Mouse (Mus musculus) liver, embryonic 16.5 days (tissue): Measurements from ENCODE around the gene Itga9. TPM values are rescaled to one million over a fixed set of nuclear protein-coding genes. Genes with fewer than 3 reads are reported as not detected.

ENCODE experiments used
- ATAC-seq: fragments of 200-750 bp; cut with Nextera tagmentation; 2 replicates; pipeline ENCODE4 v1.8.0; 2017; ENCODE audit warnings: low read depth, mild to moderate bottlenecking, moderate number of reproducible peaks, moderate library complexity
- H3K27ac ChIP-seq: fragments of 300-500 bp; sonication (generic); 2 replicates; pipeline ENCODE4 v1.5.1; 2014; ENCODE audit warnings: mild to moderate bottlenecking, low read length
- H3K27me3 ChIP-seq: fragments of 300-500 bp; sonication (generic); 2 replicates; pipeline ENCODE4 v1.6.1; 2014; ENCODE audit warnings: low read depth, low read length, mixed read lengths; ENCODE audit not compliant: control insufficient read depth, insufficient read depth
- H3K36me3 ChIP-seq: fragments of 300-500 bp; sonication (generic); 2 replicates; pipeline ENCODE4 v1.6.1; 2014; ENCODE audit warnings: mild to moderate bottlenecking; ENCODE audit not compliant: control insufficient read depth, insufficient read depth
- H3K4me1 ChIP-seq: fragments of 300-500 bp; sonication (generic); 2 replicates; pipeline ENCODE4 v1.6.1; 2014; ENCODE audit warnings: low read depth, low read length, mixed read lengths; ENCODE audit not compliant: control insufficient read depth
- H3K4me2 ChIP-seq: fragments of 300-500 bp; sonication (generic); 2 replicates; pipeline ENCODE4 v1.6.1; 2014; ENCODE audit warnings: low read depth, low read length, mixed read lengths
- H3K4me3 ChIP-seq: fragments of 300-500 bp; sonication (generic); 2 replicates; pipeline ENCODE4 v1.5.1; 2014; ENCODE audit warnings: low read depth, mild to moderate bottlenecking, low read length
- H3K9ac ChIP-seq: fragments of 300-500 bp; sonication (generic); 2 replicates; pipeline ENCODE4 v1.6.1; 2014; ENCODE audit warnings: low read depth, low read length
- H3K9me3 ChIP-seq: fragments of 300-500 bp; sonication (generic); replicated peaks from 2 replicates; pipeline ENCODE4 v1.6.1; 2016; ENCODE audit warnings: low read length; ENCODE audit not compliant: control insufficient read depth
- WGBS: fragments of 180-500 bp; shearing (Covaris S2); extraction: QIAGEN DNeasy Blood & Tissue Kit; methylation state at CpG from one replicate; pipeline ENCODE4 v1.1.7; 2014; ENCODE audit not compliant: insufficient replicate concordance; 5-methylcytosine and 5-hydroxymethylcytosine counted together
- polyA plus RNA-seq: library from polyadenylated mRNA; unstranded; fragments of >200 nt; fragmentation: Nextera tagmentation; extraction: Ambion mirVana; gene quantifications from 2 replicates; pipeline ENCODE4 v1.2.1, GENCODE M21; 2015

Itga9 gene
- polyA plus RNA-seq, 1 experiment from 2014 or later = 1.4 TPM

DNA sequence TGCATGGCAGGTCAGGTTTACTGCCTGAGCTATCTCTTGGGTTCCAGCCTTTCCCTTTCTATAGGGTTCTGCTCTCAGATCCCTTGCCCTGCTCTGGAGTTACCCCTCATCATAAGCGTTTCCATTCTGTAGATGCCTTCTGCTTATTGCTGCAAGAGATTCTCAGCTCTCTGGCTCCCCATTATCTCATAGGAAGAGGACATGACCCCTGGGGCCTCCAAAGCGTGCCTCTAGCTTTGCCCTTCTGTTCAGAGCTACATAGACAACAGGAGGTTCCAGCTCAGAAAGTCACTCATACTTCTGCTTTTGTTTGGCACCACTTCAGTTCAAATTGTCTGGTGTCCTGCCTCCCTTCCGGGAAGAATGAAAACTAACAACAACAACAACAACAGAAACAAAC is 59.6 kb downstream of the Itga9 start:
- no peaks in the 10 kb centered on the region for H3K4me1 ChIP-seq
- ATAC-seq = peak; percentile 43; the same call in 1 of the 2 replicates

GRCm38 (mm10) chr9:118669696-118670095 is 63.2 kb downstream of the Itga9 start:
- whole genome bisulfite sequencing = 31% methylated on average over 3 of the region's 3 CpGs

More for the DNA sequence above, 59.6 kb downstream of the Itga9 start:
- H3K4me3 ChIP-seq = no peak overlapping the region
- no peak overlapping the region for H3K9ac ChIP-seq
- no peak overlapping the region for H3K4me2 ChIP-seq
- 53% methylated on average over 3 of the region's 3 CpGs for WGBS
- no peaks in the 10 kb centered on the region for H3K27me3 ChIP-seq
- H3K27ac ChIP-seq = no peak overlapping the region
- H3K9me3 ChIP-seq = no peaks in the 10 kb centered on the region
- no peaks in the 10 kb centered on the region for H3K36me3 ChIP-seq

GRCm38 (mm10) chr9:118674277-118674676 is 67.8 kb downstream of the Itga9 start:
- Histone ChIP-seq H3K36me3 (no peaks in the 10 kb centered on the region), H3K9ac (no peak overlapping the region), H3K27ac (0 out of 2 replicates have a peak overlapping the region, but pooled peaks have one; percentile 8), H3K27me3 (no peaks in the 10 kb centered on the region), H3K4me3 (no peak overlapping the region), H3K4me1 (no peaks in the 10 kb centered on the region; the same call in 1 of the 2 replicates), H3K9me3 (no peaks in the 10 kb centered on the region), H3K4me2 (no peak overlapping the region)
- 13% methylated on average over 12 of the region's 12 CpGs for WGBS
- ATAC-seq = peak; percentile 64

More at GRCm38 (mm10) chr9:118669696-118670095, 63.2 kb downstream of the Itga9 start:
- Histone ChIP-seq H3K4me2 (no peak overlapping the region), H3K4me1 (no peaks in the 10 kb centered on the region), H3K27me3 (no peaks in the 10 kb centered on the region), H3K9ac (no peak overlapping the region), H3K36me3 (no peaks in the 10 kb centered on the region), H3K4me3 (no peak overlapping the region), H3K27ac (no peak overlapping the region), H3K9me3 (no peaks in the 10 kb centered on the region)
- ATAC-seq = no peak; the same call in 1 of the 2 replicates

DNA sequence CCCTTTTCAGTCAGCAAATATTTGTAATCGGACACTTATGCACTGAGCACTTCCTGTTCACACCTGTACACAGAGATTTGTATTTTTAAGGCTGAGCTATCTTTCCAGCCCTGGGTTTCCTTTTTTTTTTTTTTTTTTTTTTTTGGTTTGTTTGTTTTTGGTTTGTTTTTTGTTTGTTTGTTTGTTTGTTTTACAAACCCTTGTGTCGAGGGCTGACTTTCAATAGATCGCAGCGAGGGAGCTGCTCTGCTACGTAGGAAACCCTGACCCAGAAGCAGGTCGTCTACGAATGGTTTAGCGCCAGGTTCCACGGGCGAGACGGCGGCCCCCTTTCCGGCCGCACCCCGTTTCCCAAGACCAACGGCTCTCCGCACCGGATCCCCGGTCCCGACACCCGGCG is 68.3 kb downstream of the Itga9 start:
- Histone ChIP-seq H3K4me3 (no peak overlapping the region), H3K4me2 (no peak overlapping the region), H3K9me3 (no peaks in the 10 kb centered on the region), H3K27me3 (no peaks in the 10 kb centered on the region), H3K4me1 (no peaks in the 10 kb centered on the region; the same call in 1 of the 2 replicates), H3K36me3 (no peaks in the 10 kb centered on the region), H3K27ac (no peak overlapping the region), H3K9ac (no peak overlapping the region)
- no peak for ATAC-seq
- WGBS = 67% methylated on average over 21 of the region's 22 CpGs

GRCm38 (mm10) chr9:118675573-118676170 is 69.2 kb downstream of the Itga9 start:
- ATAC-seq = no peak

DNA sequence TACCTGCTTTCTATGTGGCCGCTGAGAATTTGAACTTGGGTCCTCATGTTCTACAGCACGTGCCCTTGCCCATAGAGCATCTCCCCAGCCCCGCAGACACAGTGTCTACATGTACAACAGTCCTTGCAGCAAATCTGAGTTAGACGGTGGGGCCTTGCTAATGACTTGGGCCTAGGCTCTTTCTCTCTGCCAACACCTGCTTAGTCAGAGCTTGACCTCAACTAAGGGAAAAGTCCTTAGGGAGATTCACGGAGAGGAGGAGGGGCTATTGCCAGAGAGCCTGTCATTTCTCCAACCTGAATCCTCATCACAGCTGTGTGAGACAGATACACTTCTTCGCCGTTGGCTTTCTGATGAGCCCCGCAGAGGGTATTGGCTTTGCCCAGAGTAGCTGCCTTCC is 70.2 kb downstream of the Itga9 start:
- WGBS = 63% methylated on average over 8 of the region's 8 CpGs
- Histone ChIP-seq H3K4me2 (no peak overlapping the region), H3K4me1 (no peaks in the 10 kb centered on the region; the same call in 1 of the 2 replicates), H3K36me3 (no peaks in the 10 kb centered on the region), H3K27ac (no peak overlapping the region), H3K9ac (no peak overlapping the region), H3K9me3 (no peaks in the 10 kb centered on the region), H3K4me3 (no peak overlapping the region), H3K27me3 (no peaks in the 10 kb centered on the region)
- ATAC-seq = no peak

More at GRCm38 (mm10) chr9:118675573-118676170, 69.2 kb downstream of the Itga9 start:
- H3K9ac ChIP-seq = no peak overlapping the region
- H3K4me3 ChIP-seq = no peak overlapping the region
- WGBS = 64% methylated on average over 8 of the region's 8 CpGs
- H3K4me2 ChIP-seq = no peak overlapping the region
- H3K27ac ChIP-seq = no peak overlapping the region
- no peaks in the 10 kb centered on the region for H3K9me3 ChIP-seq
- no peaks in the 10 kb centered on the region; the same call in 1 of the 2 replicates for H3K4me1 ChIP-seq
- H3K27me3 ChIP-seq = no peaks in the 10 kb centered on the region
- H3K36me3 ChIP-seq = no peaks in the 10 kb centered on the region

- Histone ChIP-seq H3K36me3 (no peaks in the 10 kb centered on the region), H3K4me1 (no peaks in the 10 kb centered on the region; the same call in 1 of the 2 replicates), H3K27me3 (no peaks in the 10 kb centered on the region), H3K9me3 (no peaks in the 10 kb centered on the region), H3K4me3 (no peak overlapping the region), H3K4me2 (no peak overlapping the region), H3K27ac (no peak overlapping the region), H3K9ac (no peak overlapping the region)
- no peak for ATAC-seq
- WGBS = 17% methylated on average over 9 of the region's 9 CpGs
These were observed 70.9 kb downstream of the Itga9 start for GRCm38 (mm10) chr9:118677349-118677748.

DNA sequence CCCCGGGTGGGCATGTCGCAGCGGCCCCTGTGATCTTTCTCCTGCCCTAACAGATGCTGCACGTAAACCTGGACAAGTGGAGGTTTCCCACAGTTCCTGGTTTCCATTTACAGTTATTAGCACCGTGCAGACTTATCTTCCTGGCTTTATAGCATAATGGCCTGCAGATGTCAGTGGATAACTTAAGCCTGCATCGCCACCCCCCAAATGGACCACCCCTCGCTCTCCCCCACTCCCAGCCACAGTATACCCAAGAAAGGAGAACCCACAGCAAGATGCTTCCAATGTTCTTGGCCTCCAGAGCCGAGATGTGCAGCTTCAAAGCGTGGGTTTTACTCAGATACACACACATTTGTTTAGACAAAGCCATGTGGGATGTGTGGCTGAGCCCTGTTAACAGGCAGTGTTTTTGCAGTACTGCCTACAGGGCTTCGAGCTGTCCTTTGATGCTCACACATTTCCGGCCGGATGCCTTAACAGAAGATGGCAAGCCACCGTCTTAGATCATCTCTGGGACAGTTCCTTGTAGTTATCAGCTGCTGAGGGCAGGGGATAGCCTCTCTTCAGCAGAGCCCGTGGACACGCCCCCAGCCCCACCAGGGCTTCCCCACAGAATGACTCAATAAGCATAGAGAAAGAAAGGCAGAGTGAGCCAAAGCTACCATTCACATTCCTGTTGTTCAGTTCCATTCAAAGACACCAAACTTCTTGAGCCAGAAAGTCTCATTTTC is 71.7 kb downstream of the Itga9 start:
- Histone ChIP-seq H3K9ac (no peak overlapping the region), H3K36me3 (no peaks in the 10 kb centered on the region), H3K27me3 (no peaks in the 10 kb centered on the region), H3K4me1 (no peaks in the 10 kb centered on the region; the same call in 1 of the 2 replicates), H3K4me2 (no peak overlapping the region), H3K4me3 (no peak overlapping the region), H3K9me3 (no peaks in the 10 kb centered on the region), H3K27ac (no peak overlapping the region)
- 0 out of 2 replicates have a peak, but pooled peaks have one; percentile 19 for ATAC-seq
- WGBS = 32% methylated on average over 15 of the region's 15 CpGs

GRCm38 (mm10) chr9:118678759-118679158 is 72.3 kb downstream of the Itga9 start:
- H3K9me3 ChIP-seq = no peaks in the 10 kb centered on the region
- H3K27ac ChIP-seq = no peak overlapping the region
- no peak overlapping the region for H3K4me3 ChIP-seq
- H3K4me1 ChIP-seq = no peaks in the 10 kb centered on the region; the same call in 1 of the 2 replicates
- H3K9ac ChIP-seq = no peak overlapping the region
- H3K4me2 ChIP-seq = no peak overlapping the region
- ATAC-seq = no peak
- 25% methylated on average over 10 of the region's 10 CpGs for WGBS
- no peaks in the 10 kb centered on the region for H3K27me3 ChIP-seq
- H3K36me3 ChIP-seq = no peaks in the 10 kb centered on the region
